Mouse (Mus musculus) forebrain, embryonic 12.5 days (tissue): ENCODE measurements at regions not wholly inside any gene's neighbourhood (a gene's known extent, or its start where the extent isn't known, plus 50 kb on each side); places are given as distances from the start of the nearest gene placed in this dataset.

ENCODE experiments used
- ATAC-seq: fragments of 200-750 bp; cut with Nextera tagmentation; 2 replicates; pipeline ENCODE4 v1.8.0; 2017; ENCODE audit warnings: moderate TSS enrichment; ENCODE audit not compliant: low FRiP score
- H3K27ac ChIP-seq: fragments of 300-500 bp; sonication (generic); 2 replicates; pipeline ENCODE4 v1.5.1; 2016; ENCODE audit warnings: mild to moderate bottlenecking
- H3K27me3 ChIP-seq: fragments of 300-500 bp; sonication (generic); 2 replicates; pipeline ENCODE4 v1.6.1; 2016; ENCODE audit warnings: mild to moderate bottlenecking
- H3K36me3 ChIP-seq: fragments of 300-500 bp; sonication (generic); replicated peaks from 2 replicates; pipeline ENCODE4 v1.6.1; 2016; ENCODE audit warnings: mild to moderate bottlenecking
- H3K4me1 ChIP-seq: fragments of 300-500 bp; sonication (generic); 2 replicates; pipeline ENCODE4 v1.6.1; 2016
- H3K4me2 ChIP-seq: fragments of 300-500 bp; sonication (generic); 2 replicates; pipeline ENCODE4 v1.6.1; 2016; ENCODE audit warnings: mild to moderate bottlenecking, moderate library complexity
- H3K4me3 ChIP-seq: fragments of 300-500 bp; sonication (generic); replicated peaks from 2 replicates; pipeline ENCODE4 v1.5.1; 2016; ENCODE audit warnings: mild to moderate bottlenecking
- H3K9ac ChIP-seq: fragments of 300-500 bp; sonication (generic); 2 replicates; pipeline ENCODE4 v1.6.1; 2016; ENCODE audit warnings: mild to moderate bottlenecking
- H3K9me3 ChIP-seq: fragments of 300-500 bp; sonication (generic); 2 replicates; pipeline ENCODE4 v1.6.1; 2016
- WGBS: fragments of 180-500 bp; shearing (Covaris S2); methylation state at CpG from one replicate; pipeline ENCODE4 v1.1.7; 2016; 5-methylcytosine and 5-hydroxymethylcytosine counted together

DNA sequence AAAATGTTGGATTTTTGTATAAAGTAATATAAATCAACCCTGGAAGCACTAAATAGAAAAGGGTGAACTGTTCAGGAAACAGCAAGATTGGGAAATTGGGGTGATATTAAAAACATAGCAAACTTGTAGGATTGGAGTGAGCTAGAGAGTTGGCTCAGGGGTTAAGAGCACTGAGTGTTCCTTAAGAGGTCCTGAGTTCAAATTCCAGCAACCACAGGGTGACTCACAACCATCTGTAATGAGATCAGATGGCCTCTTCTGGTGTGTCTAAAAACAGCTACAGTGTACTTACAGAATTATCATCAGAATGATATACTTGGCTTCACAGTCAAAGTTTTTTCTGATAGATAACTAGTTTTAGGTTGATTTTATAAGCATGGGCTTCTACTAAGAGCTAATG lies 73.8 kb upstream of the Mbnl1 start:
- H3K27me3 ChIP-seq = no peaks in the 10 kb centered on the region
- no peaks in the 10 kb centered on the region for H3K9me3 ChIP-seq
- H3K4me1 ChIP-seq = no peaks in the 10 kb centered on the region
- no peak overlapping the region for H3K4me2 ChIP-seq
- no peaks in the 10 kb centered on the region for H3K36me3 ChIP-seq
- no peak for ATAC-seq
- H3K4me3 ChIP-seq = no peak overlapping the region
- no peak overlapping the region for H3K27ac ChIP-seq
- H3K9ac ChIP-seq = no peak overlapping the region

DNA sequence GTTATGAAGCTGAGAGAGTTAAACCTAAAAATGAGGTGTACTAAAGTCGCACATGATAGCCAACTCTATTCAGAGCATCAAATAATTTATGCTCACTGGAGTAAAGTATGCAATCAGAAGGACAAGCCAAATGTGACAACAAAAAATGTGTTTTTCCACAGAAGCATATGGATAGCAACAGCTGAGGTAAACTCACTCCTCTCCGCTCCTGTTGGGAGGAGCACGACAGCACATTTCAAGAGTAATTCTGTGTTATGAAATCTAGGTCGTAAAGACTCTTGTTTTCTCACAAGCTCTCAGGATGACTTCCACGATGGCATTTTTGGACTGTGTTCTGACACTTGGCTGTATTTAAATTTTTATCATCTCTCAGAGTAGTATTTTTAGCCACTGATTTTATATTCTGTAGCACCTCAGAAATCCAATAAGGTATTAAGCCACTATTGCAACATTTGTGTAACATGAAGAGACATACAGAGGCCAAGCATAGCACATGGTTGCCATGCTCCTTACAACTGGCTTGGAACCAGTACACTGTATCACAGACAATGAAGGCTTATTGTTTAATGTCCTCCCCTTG lies 70.3 kb upstream of the Mbnl1 start:
- Histone ChIP-seq H3K4me2 (no peak overlapping the region), H3K36me3 (no peaks in the 10 kb centered on the region), H3K27me3 (no peaks in the 10 kb centered on the region), H3K9me3 (no peaks in the 10 kb centered on the region), H3K4me1 (no peaks in the 10 kb centered on the region), H3K4me3 (no peak overlapping the region), H3K27ac (no peak overlapping the region), H3K9ac (no peak overlapping the region)
- ATAC-seq = no peak
- WGBS = 92% methylated on average over 5 of the region's 5 CpGs

DNA sequence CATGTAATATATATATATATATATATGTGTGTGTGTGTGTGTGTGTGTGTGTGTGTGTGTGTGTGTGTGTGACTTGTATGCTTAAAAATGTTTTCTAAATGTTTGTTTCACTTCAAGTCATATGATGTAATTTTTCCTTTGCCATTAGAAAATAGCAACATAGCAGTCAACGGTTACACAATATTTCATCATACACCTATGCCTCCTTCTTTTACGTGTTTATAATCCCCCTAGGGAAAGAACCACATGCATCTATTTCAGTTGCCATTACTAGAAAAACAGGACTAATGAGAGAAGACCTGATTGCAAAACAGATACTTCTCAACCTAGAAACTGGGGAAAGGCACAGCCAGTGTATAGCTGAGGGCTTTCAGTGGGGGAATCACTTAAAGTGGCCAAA lies 65.2 kb upstream of the Mbnl1 start:
- H3K27ac ChIP-seq = no peak overlapping the region
- H3K9me3 ChIP-seq = no peaks in the 10 kb centered on the region
- H3K9ac ChIP-seq = no peak overlapping the region
- H3K4me2 ChIP-seq = no peak overlapping the region
- no peaks in the 10 kb centered on the region for H3K4me1 ChIP-seq
- no peak for ATAC-seq
- H3K4me3 ChIP-seq = no peak overlapping the region
- 93% methylated on average over 2 of the region's 2 CpGs for WGBS
- no peaks in the 10 kb centered on the region for H3K36me3 ChIP-seq
- no peaks in the 10 kb centered on the region for H3K27me3 ChIP-seq

DNA sequence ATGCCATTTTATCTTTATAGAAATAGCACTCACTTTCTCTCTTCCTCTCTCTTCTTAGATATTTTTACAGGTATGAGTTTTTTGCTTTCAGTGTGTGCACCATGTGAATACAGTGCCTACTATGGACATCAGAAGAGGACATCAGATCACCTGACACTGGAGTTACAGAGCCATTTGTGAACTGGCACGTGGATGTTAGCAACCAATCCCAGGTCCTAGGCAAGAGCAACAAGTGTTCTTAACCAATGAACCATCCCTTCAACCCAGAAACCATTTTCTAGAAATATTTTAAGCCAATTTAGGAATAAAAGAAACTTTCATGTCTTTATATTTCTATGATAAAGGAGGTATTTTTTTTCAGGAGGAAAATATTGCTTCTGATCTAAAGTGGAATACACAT lies 64.7 kb upstream of the Mbnl1 start:
- Histone ChIP-seq H3K4me1 (no peaks in the 10 kb centered on the region), H3K27me3 (no peaks in the 10 kb centered on the region), H3K9ac (no peak overlapping the region), H3K36me3 (no peaks in the 10 kb centered on the region), H3K27ac (no peak overlapping the region), H3K9me3 (no peaks in the 10 kb centered on the region), H3K4me2 (no peak overlapping the region), H3K4me3 (no peak overlapping the region)
- ATAC-seq = no peak
- 75% methylated on average over 1 of the region's 1 CpGs for WGBS

DNA sequence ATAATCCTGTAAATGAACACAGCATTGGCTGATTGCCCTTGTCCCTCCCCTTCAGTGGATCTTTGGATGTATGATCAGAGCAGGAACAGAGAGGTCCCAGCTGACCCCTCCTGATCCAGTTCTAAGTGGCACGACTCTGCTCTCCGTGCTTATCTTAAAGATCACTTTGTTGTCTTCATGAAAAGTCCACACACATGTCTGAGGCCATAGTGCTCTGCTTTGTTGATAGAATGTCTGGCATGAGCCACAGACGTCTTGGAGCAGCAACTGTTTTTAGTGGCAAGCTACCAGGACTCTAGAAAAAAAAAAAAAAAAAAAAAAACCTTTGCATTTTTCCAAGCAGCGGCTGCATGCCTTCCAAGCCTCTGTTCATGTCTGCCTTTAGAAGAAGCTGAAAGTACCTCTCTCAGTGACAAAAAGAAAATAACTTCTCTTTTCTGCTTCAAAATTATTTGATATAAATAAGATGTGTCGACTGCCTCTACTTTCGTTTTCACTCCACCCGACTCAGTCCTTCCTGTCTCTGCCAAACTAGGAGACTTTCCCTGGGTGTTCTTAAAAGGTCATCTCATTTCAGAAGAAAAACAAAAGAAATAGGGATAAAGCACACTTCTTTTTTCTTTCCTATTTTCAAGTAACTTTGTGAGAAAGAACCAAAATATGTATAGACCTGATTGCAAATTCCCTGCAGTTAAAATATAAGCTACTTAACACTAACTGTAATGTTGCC lies 63.9 kb upstream of the Mbnl1 start:
- ATAC-seq = no peak
- 63% methylated on average over 7 of the region's 7 CpGs for WGBS
- H3K27ac ChIP-seq = no peak overlapping the region
- H3K4me3 ChIP-seq = no peak overlapping the region
- no peaks in the 10 kb centered on the region for H3K9me3 ChIP-seq
- no peak overlapping the region for H3K4me2 ChIP-seq
- no peaks in the 10 kb centered on the region for H3K36me3 ChIP-seq
- no peaks in the 10 kb centered on the region for H3K4me1 ChIP-seq
- no peak overlapping the region for H3K9ac ChIP-seq
- no peaks in the 10 kb centered on the region for H3K27me3 ChIP-seq

DNA sequence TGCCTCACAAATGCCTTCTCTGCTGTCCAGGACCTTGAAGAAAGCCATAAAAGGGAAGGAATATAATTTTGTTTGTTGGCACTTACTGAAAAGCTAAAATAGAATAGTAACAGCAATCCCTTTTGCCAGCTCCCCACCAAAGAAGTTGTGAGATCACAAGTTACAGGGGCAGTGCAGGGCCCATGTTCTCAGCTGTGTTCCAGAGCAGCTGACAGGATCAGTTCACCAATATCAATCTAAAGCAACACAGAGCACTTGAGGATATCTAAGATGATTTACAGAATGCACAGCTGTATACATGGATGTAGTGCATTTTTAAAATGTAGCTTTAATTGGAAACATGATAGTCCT lies 63.4 kb upstream of the Mbnl1 start:
- H3K4me2 ChIP-seq = no peak overlapping the region
- no peaks in the 10 kb centered on the region for H3K36me3 ChIP-seq
- H3K27ac ChIP-seq = no peak overlapping the region
- no peak for ATAC-seq
- H3K9ac ChIP-seq = no peak overlapping the region
- H3K4me3 ChIP-seq = no peak overlapping the region
- no peaks in the 10 kb centered on the region for H3K27me3 ChIP-seq
- H3K4me1 ChIP-seq = no peaks in the 10 kb centered on the region
- H3K9me3 ChIP-seq = no peaks in the 10 kb centered on the region

DNA sequence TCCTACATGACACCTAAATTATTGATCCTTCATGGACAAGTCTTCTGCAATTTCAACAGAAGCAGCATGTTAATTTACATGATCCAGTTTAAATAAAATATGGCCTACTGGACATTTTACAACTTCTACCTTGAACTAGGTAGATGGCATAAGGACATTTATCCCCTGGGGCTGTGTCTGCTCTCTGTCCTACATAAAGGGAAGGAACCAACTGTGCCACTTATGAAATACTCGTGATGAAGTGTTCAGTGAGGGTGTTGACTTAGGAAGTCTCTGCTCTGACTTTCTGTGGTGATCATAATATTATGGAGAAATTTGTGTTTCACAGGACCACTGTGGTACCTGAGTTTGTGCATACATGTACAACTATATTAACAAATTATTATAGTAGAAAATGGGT lies 60.9 kb upstream of the Mbnl1 start:
- no peak for ATAC-seq
- Histone ChIP-seq H3K27me3 (no peaks in the 10 kb centered on the region), H3K4me3 (no peak overlapping the region), H3K4me2 (no peak overlapping the region), H3K4me1 (no peaks in the 10 kb centered on the region), H3K9ac (no peak overlapping the region), H3K9me3 (no peaks in the 10 kb centered on the region), H3K36me3 (no peaks in the 10 kb centered on the region), H3K27ac (no peak overlapping the region)
- 88% methylated on average over 1 of the region's 1 CpGs for WGBS

DNA sequence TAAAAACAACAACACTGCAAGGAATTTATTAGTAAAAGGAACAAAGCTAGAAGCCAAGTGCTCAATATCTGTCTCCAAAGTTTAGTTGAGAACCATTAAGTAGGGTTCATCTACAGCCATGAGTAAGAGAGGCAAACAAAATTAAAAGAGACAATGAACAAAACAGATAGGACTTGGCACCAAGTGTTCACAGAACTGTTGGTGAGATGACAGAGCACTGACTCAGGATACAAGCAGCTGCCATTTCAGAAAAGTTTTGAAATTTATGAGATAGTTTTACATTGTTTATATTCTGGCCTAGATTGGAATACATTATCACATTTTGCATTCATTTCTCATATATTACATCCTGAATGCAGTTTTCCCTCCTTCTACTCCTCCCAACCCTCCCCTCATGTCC lies 60.4 kb upstream of the Mbnl1 start:
- Histone ChIP-seq H3K27me3 (no peaks in the 10 kb centered on the region), H3K27ac (no peak overlapping the region), H3K4me3 (no peak overlapping the region), H3K4me1 (no peaks in the 10 kb centered on the region), H3K9me3 (no peaks in the 10 kb centered on the region), H3K4me2 (no peak overlapping the region), H3K9ac (no peak overlapping the region), H3K36me3 (no peaks in the 10 kb centered on the region)
- no peak for ATAC-seq

DNA sequence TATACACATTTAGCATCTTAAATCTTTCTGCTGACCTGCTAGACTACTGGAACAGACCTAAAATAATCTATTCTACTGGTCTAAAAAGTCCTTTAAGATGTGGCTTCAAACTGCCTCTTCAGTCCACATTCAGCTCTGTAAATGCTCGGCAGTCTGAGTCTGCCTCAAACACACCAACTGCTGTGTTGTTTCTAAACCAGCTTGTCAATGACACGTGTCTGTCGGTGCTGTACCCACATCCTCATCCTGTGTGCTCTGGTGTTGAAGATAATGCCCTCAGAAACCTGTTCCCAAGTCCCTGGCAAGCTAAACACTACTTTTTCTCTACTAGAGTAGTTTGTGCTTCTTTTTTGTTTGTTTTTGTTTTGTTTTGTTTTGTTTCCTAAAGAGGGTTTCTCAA lies 58.9 kb upstream of the Mbnl1 start:
- Histone ChIP-seq H3K9ac (no peak overlapping the region), H3K4me2 (no peak overlapping the region), H3K9me3 (no peaks in the 10 kb centered on the region), H3K36me3 (no peaks in the 10 kb centered on the region), H3K4me1 (0 out of 2 replicates have a peak, but pooled peaks cover 2% of the 10 kb centered on the region), H3K27me3 (no peaks in the 10 kb centered on the region), H3K4me3 (no peak overlapping the region), H3K27ac (no peak overlapping the region)
- ATAC-seq = no peak
- WGBS = 68% methylated on average over 3 of the region's 3 CpGs

DNA sequence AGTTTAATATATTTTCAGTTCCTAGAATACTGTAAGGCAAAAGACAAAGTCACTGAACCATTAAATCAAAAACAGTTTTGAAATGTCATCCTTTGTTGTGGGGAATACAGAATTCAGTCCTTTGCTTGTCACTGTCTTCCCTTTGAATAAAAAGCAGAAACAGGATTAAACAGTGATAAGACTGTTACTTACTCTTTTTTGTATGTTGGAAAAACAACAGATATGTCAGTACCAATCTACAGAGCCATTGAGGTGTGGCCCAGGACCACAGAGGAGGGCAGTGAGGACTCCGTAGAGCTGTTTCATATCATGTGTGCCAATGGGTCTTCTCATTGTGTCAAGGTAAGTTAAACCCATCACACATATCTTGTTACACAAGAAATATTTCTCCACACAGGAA lies 55.6 kb upstream of the Mbnl1 start:
- Histone ChIP-seq H3K4me2 (no peak overlapping the region), H3K9ac (no peak overlapping the region), H3K27me3 (no peaks in the 10 kb centered on the region), H3K36me3 (no peaks in the 10 kb centered on the region), H3K4me1 (0 out of 2 replicates have a peak, but pooled peaks cover 2% of the 10 kb centered on the region), H3K4me3 (no peak overlapping the region), H3K27ac (no peak overlapping the region), H3K9me3 (no peaks in the 10 kb centered on the region)
- ATAC-seq = no peak
- WGBS = 92% methylated on average over 1 of the region's 1 CpGs

DNA sequence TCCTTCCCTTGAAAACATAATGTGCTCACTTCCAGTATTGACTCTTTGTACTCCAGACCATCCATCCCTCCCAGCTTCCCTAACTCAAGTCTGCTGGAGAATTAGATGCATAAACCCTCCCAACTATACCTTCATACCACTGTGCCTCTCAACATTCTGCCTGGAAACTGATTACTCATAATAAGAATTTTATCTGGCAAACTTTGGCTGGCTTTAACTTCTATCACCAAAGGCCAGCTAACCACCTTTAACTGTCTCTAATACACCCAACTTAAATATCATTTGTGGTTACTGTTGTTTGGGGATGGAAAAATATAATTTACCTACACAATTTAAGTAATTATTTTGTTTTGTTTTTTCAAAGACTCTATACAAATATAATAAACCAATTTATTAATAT lies 54.0 kb upstream of the Mbnl1 start:
- Histone ChIP-seq H3K4me1 (0 out of 2 replicates have a peak, but pooled peaks cover 2% of the 10 kb centered on the region), H3K36me3 (no peaks in the 10 kb centered on the region), H3K4me3 (no peak overlapping the region), H3K27ac (no peak overlapping the region), H3K9me3 (no peaks in the 10 kb centered on the region), H3K4me2 (no peak overlapping the region), H3K27me3 (no peaks in the 10 kb centered on the region), H3K9ac (no peak overlapping the region)
- no peak for ATAC-seq

DNA sequence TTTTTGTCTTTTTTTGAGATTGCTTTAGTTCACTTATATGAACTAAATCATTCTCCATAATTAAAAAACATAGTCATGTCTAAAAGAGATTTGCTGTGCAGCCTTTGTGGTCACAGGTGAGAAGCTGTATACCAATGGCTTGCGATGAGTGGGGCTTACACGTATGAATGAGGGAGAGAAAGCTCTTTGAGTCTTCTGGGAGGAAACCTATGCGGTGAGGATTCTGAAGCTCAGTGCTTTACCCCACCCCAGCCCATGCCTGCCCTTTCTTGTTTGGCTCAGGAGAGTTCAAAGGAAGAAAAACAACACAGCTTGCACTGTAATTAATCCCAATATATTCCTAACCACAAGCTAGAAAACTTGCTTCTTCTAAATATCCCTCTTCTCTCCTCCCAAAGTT lies 53.4 kb upstream of the Mbnl1 start:
- 89% methylated on average over 3 of the region's 3 CpGs for WGBS
- no peak overlapping the region for H3K9ac ChIP-seq

More for the DNA sequence above, 53.4 kb upstream of the Mbnl1 start:
- Histone ChIP-seq H3K27me3 (no peaks in the 10 kb centered on the region), H3K4me2 (no peak overlapping the region), H3K36me3 (no peaks in the 10 kb centered on the region), H3K4me1 (0 out of 2 replicates have a peak, but pooled peaks cover 2% of the 10 kb centered on the region), H3K4me3 (no peak overlapping the region), H3K27ac (no peak overlapping the region), H3K9me3 (no peaks in the 10 kb centered on the region)
- ATAC-seq = no peak
